Comparison of ENCODE assay signal across 17 mouse cellular contexts in the genomic region with DNA sequence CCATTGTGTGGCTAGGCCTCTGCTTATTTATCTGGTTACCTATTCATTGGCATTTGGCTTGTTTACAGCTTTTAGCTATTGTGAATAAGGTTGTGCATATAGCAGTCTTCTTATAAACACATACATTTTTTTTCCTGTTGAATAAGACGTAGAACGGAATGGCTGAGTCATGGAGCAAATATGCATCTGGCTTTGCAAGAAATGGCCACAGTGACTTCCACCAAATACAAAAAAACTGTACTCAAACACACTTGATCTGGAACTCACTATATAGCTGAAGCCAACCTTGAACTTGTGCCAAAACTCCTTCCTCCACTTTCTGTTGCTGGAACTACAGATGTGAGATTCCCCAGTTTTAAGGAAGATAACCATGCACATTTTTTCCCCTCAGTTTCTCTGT. TPM values are rescaled to one million over a fixed set of nuclear protein-coding genes. Genes with fewer than 3 reads are reported as not detected.
"Had no signal": no experiment of that assay in that cellular context is flagged by ENCODE, and none has a peak within 500 bp of the region (broad histone marks: within the 10 kb centered on the region; RNA-seq: fewer than 3 reads in every experiment).

No protein-coding gene starts in this region.

- H3K9me3 ChIP-seq: liver, embryonic 13.5 days; liver, embryonic 15.5 days; lung, embryonic 15.5 days; midbrain, embryonic 12.5 days; neural tube, embryonic 12.5 days; stomach, embryonic 15.5 days had no signal

- H3K27me3 ChIP-seq: liver, embryonic 13.5 days; liver, embryonic 15.5 days; lung, embryonic 15.5 days; megakaryocyte, embryonic 14.5 days; midbrain, embryonic 12.5 days; neural tube, embryonic 12.5 days; stomach, embryonic 15.5 days had no signal

- H3K4me1 ChIP-seq: liver, embryonic 13.5 days; liver, embryonic 15.5 days; lung, embryonic 15.5 days; megakaryocyte, embryonic 14.5 days; midbrain, embryonic 12.5 days; neural tube, embryonic 12.5 days; stomach, embryonic 15.5 days had no signal

- DNase-seq: liver, embryonic 13.5 days; liver, postnatal 0 days; lung, postnatal 10 days; midbrain, embryonic 14.5 days; right cerebral cortex, postnatal 14 days; thymus, adult 2 months; thymus, postnatal 25 days; thymus, postnatal 4 days had no signal

- H3K9ac ChIP-seq: liver, embryonic 13.5 days; liver, embryonic 15.5 days; liver, postnatal 0 days; lung, embryonic 15.5 days; midbrain, embryonic 12.5 days; neural tube, embryonic 12.5 days; stomach, embryonic 15.5 days had no signal

- H3K4me3 ChIP-seq: liver, embryonic 13.5 days; liver, embryonic 15.5 days; lung, embryonic 15.5 days; megakaryocyte, embryonic 14.5 days; midbrain, embryonic 12.5 days; neural tube, embryonic 12.5 days; stomach, embryonic 15.5 days had no signal

- H3K36me3 ChIP-seq: liver, embryonic 13.5 days; liver, embryonic 15.5 days; lung, embryonic 15.5 days; midbrain, embryonic 12.5 days; neural tube, embryonic 12.5 days; stomach, embryonic 15.5 days had no signal

- H3K27ac ChIP-seq: liver, embryonic 13.5 days; liver, embryonic 15.5 days; lung, embryonic 15.5 days; macrophage; midbrain, embryonic 12.5 days; neural tube, embryonic 12.5 days; stomach, embryonic 15.5 days; stomach, postnatal 0 days had no signal

- H3K4me2 ChIP-seq: liver, embryonic 13.5 days; liver, embryonic 15.5 days; lung, embryonic 15.5 days; midbrain, embryonic 12.5 days; neural tube, embryonic 12.5 days; stomach, embryonic 15.5 days had no signal

- ATAC-seq: liver, postnatal 0 days had no signal

RNA-seq across cellular contexts. Expression of gene Wdr72, which starts 23.9 kb away (rescaled TPM):
- polyA plus RNA-seq: liver, embryonic 15.5 days; macrophage; spleen, adult 2 months had no signal
